Mouse (Mus musculus): ENCODE measurements around the gene Tcte1. TPM values are rescaled to one million over a fixed set of nuclear protein-coding genes. Genes with fewer than 3 reads are reported as not detected.

Tcte1 gene
- 0.12 TPM in 1 of 2 replicates, not detected in the other for polyA plus RNA-seq (2012; ENCODE audit: insufficient read depth, low replicate concordance)

- H3K36me3 ChIP-seq (replicated peaks; ENCODE audit: low read length), result peaks cover 29% of the 10 kb centered on the region
- peak within 1 kb of the TSS; percentile 42 for H3K4me3 ChIP-seq (replicated peaks)
- H3K9me3 ChIP-seq, result no peaks in the 10 kb centered on the region
- H3K4me1 ChIP-seq, result peaks cover 25% of the 10 kb centered on the region
- TF ChIP-seq GATA1 (IDR thresholded peaks at IDR 0.05; ENCODE audit: borderline replicate concordance, low read length) (no peak), FLI1 (IDR thresholded peaks at IDR 0.05; ENCODE audit: low read length) (no peak)
- peaks cover 56% of the 10 kb centered on the region for H3K27me3 ChIP-seq (replicated peaks)
These were observed at the start of gene Tcte1 for GRCm38 (mm10) chr17:45523263-45523662. Gene Tcte1, plus strand, starts transcription at chr17:45523434.

- no peak for TF ChIP-seq GATA1 (IDR thresholded peaks at IDR 0.05; ENCODE audit: borderline replicate concordance, low read length)
- no peak for TF ChIP-seq FLI1 (IDR thresholded peaks at IDR 0.05; ENCODE audit: low read length)
These were observed 49.6 kb upstream of the Tcte1 start for GRCm38 (mm10) chr17:45473667-45474066.

GRCm38 (mm10) chr17:45474146-45474545, 49.1 kb upstream of the Tcte1 start:
- Histone ChIP-seq H3K36me3 (replicated peaks; ENCODE audit: low read length) (no peaks in the 10 kb centered on the region), H3K27me3 (replicated peaks) (peaks cover 50% of the 10 kb centered on the region), H3K9me3 (no peaks in the 10 kb centered on the region), H3K4me3 (replicated peaks) (peak overlapping the region; percentile 92), H3K4me1 (peaks cover 50% of the 10 kb centered on the region)
- TF ChIP-seq FLI1 (IDR thresholded peaks at IDR 0.05; ENCODE audit: low read length) (no peak), GATA1 (IDR thresholded peaks at IDR 0.05; ENCODE audit: borderline replicate concordance, low read length) (no peak)

More at GRCm38 (mm10) chr17:45473667-45474066, 49.6 kb upstream of the Tcte1 start:
- peaks cover 50% of the 10 kb centered on the region for H3K4me1 ChIP-seq
- H3K36me3 ChIP-seq (replicated peaks; ENCODE audit: low read length), result no peaks in the 10 kb centered on the region
- no peak overlapping the region for H3K4me3 ChIP-seq (replicated peaks)
- peaks cover 48% of the 10 kb centered on the region for H3K27me3 ChIP-seq (replicated peaks)
- no peaks in the 10 kb centered on the region for H3K9me3 ChIP-seq

- H3K9me3 ChIP-seq, result no peaks in the 10 kb centered on the region
- TF ChIP-seq FLI1 (IDR thresholded peaks at IDR 0.05; ENCODE audit: low read length) (no peak), GATA1 (IDR thresholded peaks at IDR 0.05; ENCODE audit: borderline replicate concordance, low read length) (no peak)
- peaks cover 49% of the 10 kb centered on the region for H3K4me1 ChIP-seq
- peak within 1 kb of the TSS; percentile 92 for H3K4me3 ChIP-seq (replicated peaks)
- H3K36me3 ChIP-seq (replicated peaks; ENCODE audit: low read length), result no peaks in the 10 kb centered on the region
- H3K27me3 ChIP-seq (replicated peaks), result peaks cover 53% of the 10 kb centered on the region
These were observed 48.4 kb upstream of the Tcte1 start, which contains the start of gene Spats1 for GRCm38 (mm10) chr17:45474669-45475465. Gene Spats1, minus strand, starts transcription at chr17:45475415.

- peaks cover 16% of the 10 kb centered on the region for H3K9me3 ChIP-seq
- H3K4me3 ChIP-seq (replicated peaks), result peak overlapping the region; percentile 75
- no peaks in the 10 kb centered on the region for H3K36me3 ChIP-seq (replicated peaks; ENCODE audit: low read length)
- peaks cover 33% of the 10 kb centered on the region for H3K4me1 ChIP-seq
- peaks cover 68% of the 10 kb centered on the region for H3K27me3 ChIP-seq (replicated peaks)
- TF ChIP-seq GATA1 (IDR thresholded peaks at IDR 0.05; ENCODE audit: borderline replicate concordance, low read length) (no peak), FLI1 (IDR thresholded peaks at IDR 0.05; ENCODE audit: low read length) (no peak)
These were observed 44.9 kb upstream of the Tcte1 start for GRCm38 (mm10) chr17:45478234-45478825.

- Histone ChIP-seq H3K9me3 (peaks cover 16% of the 10 kb centered on the region), H3K4me1 (peaks cover 21% of the 10 kb centered on the region), H3K36me3 (replicated peaks; ENCODE audit: low read length) (no peaks in the 10 kb centered on the region), H3K4me3 (replicated peaks) (no peak overlapping the region), H3K27me3 (replicated peaks) (peaks cover 62% of the 10 kb centered on the region)
- TF ChIP-seq FLI1 (IDR thresholded peaks at IDR 0.05; ENCODE audit: low read length) (no peak), GATA1 (IDR thresholded peaks at IDR 0.05; ENCODE audit: borderline replicate concordance, low read length) (no peak)
These were observed 42.8 kb upstream of the Tcte1 start for GRCm38 (mm10) chr17:45480429-45480828.

GRCm38 (mm10) chr17:45485581-45485980, 37.7 kb upstream of the Tcte1 start:
- peaks cover 10% of the 10 kb centered on the region for H3K4me1 ChIP-seq
- peaks cover 53% of the 10 kb centered on the region for H3K27me3 ChIP-seq (replicated peaks)
- peaks cover 16% of the 10 kb centered on the region for H3K9me3 ChIP-seq
- no peaks in the 10 kb centered on the region for H3K36me3 ChIP-seq (replicated peaks; ENCODE audit: low read length)
- no peak overlapping the region for H3K4me3 ChIP-seq (replicated peaks)
- TF ChIP-seq GATA1 (IDR thresholded peaks at IDR 0.05; ENCODE audit: borderline replicate concordance, low read length) (no peak), FLI1 (IDR thresholded peaks at IDR 0.05; ENCODE audit: low read length) (no peak)

GRCm38 (mm10) chr17:45487216-45487615, 36.0 kb upstream of the Tcte1 start:
- Histone ChIP-seq H3K9me3 (0 out of 2 replicates have a peak, but pooled peaks cover 2% of the 10 kb centered on the region), H3K36me3 (replicated peaks; ENCODE audit: low read length) (no peaks in the 10 kb centered on the region), H3K4me1 (peaks cover 9% of the 10 kb centered on the region; the same call in 1 of the 2 replicates), H3K4me3 (replicated peaks) (no peak overlapping the region), H3K27me3 (replicated peaks) (peaks cover 52% of the 10 kb centered on the region)
- no peak for TF ChIP-seq GATA1 (IDR thresholded peaks at IDR 0.05; ENCODE audit: borderline replicate concordance, low read length)
- TF ChIP-seq FLI1 (IDR thresholded peaks at IDR 0.05; ENCODE audit: low read length), result no peak

- H3K27me3 ChIP-seq (replicated peaks), result peaks cover 56% of the 10 kb centered on the region
- TF ChIP-seq GATA1 (IDR thresholded peaks at IDR 0.05; ENCODE audit: borderline replicate concordance, low read length), result no peak
- no peak for TF ChIP-seq FLI1 (IDR thresholded peaks at IDR 0.05; ENCODE audit: low read length)
- no peak overlapping the region for H3K4me3 ChIP-seq (replicated peaks)
- no peaks in the 10 kb centered on the region for H3K9me3 ChIP-seq
- H3K4me1 ChIP-seq, result peaks cover 9% of the 10 kb centered on the region; the same call in 1 of the 2 replicates
- H3K36me3 ChIP-seq (replicated peaks; ENCODE audit: low read length), result no peaks in the 10 kb centered on the region
These were observed 34.6 kb upstream of the Tcte1 start for GRCm38 (mm10) chr17:45488321-45489254.

Data from megakaryocyte, embryonic 14.5 days (primary cell).